Comparison of ENCODE assay signal across 18 mouse cellular contexts in the genomic region with DNA sequence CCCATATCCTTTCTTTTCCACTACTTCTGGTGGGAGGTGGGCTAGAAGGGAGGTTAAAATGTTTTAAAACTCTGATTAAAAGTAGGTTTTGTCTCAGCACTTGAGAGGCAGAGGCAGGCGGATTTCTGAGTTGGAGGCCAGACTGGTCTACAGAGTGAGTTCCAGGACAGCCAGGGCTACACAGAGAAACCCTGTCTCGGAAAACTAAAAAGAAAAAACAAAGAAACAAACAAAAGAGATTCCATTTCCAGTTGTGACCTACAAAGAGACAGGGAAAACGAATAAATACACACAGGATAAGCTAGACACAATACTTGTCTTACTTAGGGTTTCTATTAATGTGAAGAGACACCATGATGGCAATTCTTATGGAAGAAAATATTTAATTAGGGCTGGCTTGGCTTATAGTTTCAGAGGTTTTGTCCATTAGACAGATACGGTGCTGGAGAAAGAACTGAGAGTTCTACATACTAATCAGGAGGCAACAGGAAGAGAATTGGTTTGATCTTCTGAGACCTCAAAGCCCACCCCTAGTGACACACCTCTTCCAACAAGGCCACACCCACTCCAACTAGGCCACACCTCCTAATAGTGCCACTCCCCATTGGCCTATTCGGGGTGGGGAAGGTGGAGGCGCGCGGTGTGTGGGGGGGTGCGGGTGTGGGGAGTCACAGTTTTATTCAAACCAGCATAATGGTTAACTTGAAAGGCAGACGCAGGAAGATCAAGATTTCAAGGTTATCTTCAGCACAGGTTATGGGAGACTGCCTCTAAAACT. TPM values are rescaled to one million over a fixed set of nuclear protein-coding genes. Genes with fewer than 3 reads are reported as not detected.
A peak's percentile ranks its signal among the peaks of the same experiment; 100 is the strongest.
DNase-seq lines count a peak whose midpoint lies in the region; ATAC-seq and TF ChIP-seq lines count a peak whose summit lies in the region.
"Had no signal": no experiment of that assay in that cellular context is flagged by ENCODE, and none has a peak within 500 bp of the region (broad histone marks: within the 10 kb centered on the region; RNA-seq: fewer than 3 reads in every experiment).

No protein-coding gene starts in this region.

- no peak for TF ChIP-seq CTCF in lung, adult 2 months (IDR thresholded peaks at IDR 0.05; ENCODE audit: insufficient read depth, low read length)

- ATAC-seq in liver, embryonic 13.5 days (ENCODE audit: low read depth) = peak; percentile 25; the same call in 1 of the 2 replicates
- ATAC-seq: midbrain, embryonic 13.5 days had no signal

- 40% methylated on average over 10 of the region's 10 CpGs for WGBS in lung, adult 2 months
- WGBS in liver, embryonic 13.5 days (ENCODE audit: insufficient replicate concordance) = 20% methylated on average over 10 of the region's 10 CpGs

- peak overlapping the region; percentile 31; the same call in 1 of the 2 replicates for H3K9ac ChIP-seq in liver, embryonic 13.5 days
- H3K9ac ChIP-seq: midbrain, embryonic 13.5 days; neural tube, embryonic 12.5 days had no signal

- peaks cover 5% of the 10 kb centered on the region for H3K36me3 ChIP-seq in liver, embryonic 13.5 days

- H3K27me3 ChIP-seq in liver, embryonic 13.5 days = no peaks in the 10 kb centered on the region
- H3K27me3 ChIP-seq: neural tube, embryonic 12.5 days had no signal

- peak; percentile 36 for DNase-seq in lung, postnatal 10 days
- DNase-seq in lung, adult 2 months = no peak
- peak; percentile 82 for DNase-seq in R1 (ENCODE audit: low read depth, low spot score)
- DNase-seq in liver, embryonic 13.5 days = peak; percentile 69
- peak; percentile 69 for DNase-seq in thymus, postnatal 14 days
- DNase-seq in left cerebral cortex, postnatal 36 days (ENCODE audit: low spot score in 2 of 2) = no peak
- no peak for DNase-seq in right cerebral cortex, postnatal 36 days (ENCODE audit: low spot score in 2 of 2)
- DNase-seq in adrenal gland, postnatal 4 days (ENCODE audit: low spot score in 2 of 2) = no peak
- DNase-seq: heart, adult 11 months; heart, postnatal 36 days; kidney, adult 2 months; left cerebral cortex, postnatal 4 days; lung, postnatal 14 days had no signal

- H3K4me1 ChIP-seq in lung, adult 2 months (ENCODE audit: control insufficient read depth, insufficient read depth, low read length) = no peaks in the 10 kb centered on the region; the same call in 1 of the 2 replicates
- peaks cover 84% of the 10 kb centered on the region for H3K4me1 ChIP-seq in liver, embryonic 13.5 days (replicated peaks)

- intact Hi-C loops in left cerebral cortex, postnatal 36 days (cut with DNase I) = no loop called here

- no peak for TF ChIP-seq POLR2A in lung, adult 2 months (IDR thresholded peaks at IDR 0.05; ENCODE audit: borderline replicate concordance, extremely low read depth, low read depth, low read length)

- H3K9me3 ChIP-seq in liver, embryonic 13.5 days (replicated peaks) = no peaks in the 10 kb centered on the region
- H3K9me3 ChIP-seq: midbrain, embryonic 13.5 days; neural tube, embryonic 12.5 days had no signal

- peak overlapping the region; percentile 40 for H3K27ac ChIP-seq in liver, embryonic 13.5 days
- H3K27ac ChIP-seq: midbrain, embryonic 13.5 days; neural tube, embryonic 12.5 days had no signal

- H3K4me3 ChIP-seq in lung, adult 2 months (replicated peaks; ENCODE audit: extremely low read depth, low read depth, low read length) = no peak overlapping the region
- H3K4me3 ChIP-seq in liver, embryonic 13.5 days (replicated peaks) = no peak overlapping the region
- H3K4me3 ChIP-seq: midbrain, embryonic 13.5 days; neural tube, embryonic 12.5 days had no signal

- H3K4me2 ChIP-seq in liver, embryonic 13.5 days = peak overlapping the region; percentile 38
- H3K4me2 ChIP-seq: midbrain, embryonic 13.5 days; neural tube, embryonic 12.5 days had no signal

RNA-seq across cellular contexts. Expression of gene Vkorc1, which starts 3.0 kb away (rescaled TPM):
- 176 and 201 TPM in 2 replicates for polyA plus RNA-seq in lung, adult 2 months (2012; rRNA removed)
- polyA plus RNA-seq in liver, embryonic 13.5 days (2015; fragmentation: Nextera tagmentation; extraction: Ambion mirVana) = 86.9 and 89.1 TPM in 2 replicates
- total RNA-seq in left cerebral cortex, postnatal 36 days (2021) = 10 to 100 TPM; 22.2 to 24.5 TPM
- 10 to 100 TPM; 71.8 to 93.6 TPM for total RNA-seq in adrenal gland, postnatal 4 days (2021)

RNA-seq across cellular contexts. Expression of gene Gm21974, which starts 3.1 kb away (rescaled TPM):
- not detected in 2 replicates for polyA plus RNA-seq in lung, adult 2 months (2012; rRNA removed)
- not detected in 2 replicates for polyA plus RNA-seq in liver, embryonic 13.5 days (2015; fragmentation: Nextera tagmentation; extraction: Ambion mirVana)
- not detected for total RNA-seq in left cerebral cortex, postnatal 36 days (2021)
- total RNA-seq in adrenal gland, postnatal 4 days (2021) = not detected
- total RNA-seq: heart, postnatal 36 days; layer of hippocampus, postnatal 10 days; left cerebral cortex, postnatal 4 days had no signal
- polyA plus RNA-seq: brain, embryonic 14.5 days; kidney, adult 2 months; midbrain, embryonic 13.5 days; neural tube, embryonic 12.5 days; spleen, adult 2 months had no signal

RNA-seq across cellular contexts. Expression of gene Bckdk, which starts 5.5 kb away (rescaled TPM):
- 72.7 and 94.7 TPM in 2 replicates for polyA plus RNA-seq in lung, adult 2 months (2012; rRNA removed)
- 64.4 and 70.0 TPM in 2 replicates for polyA plus RNA-seq in liver, embryonic 13.5 days (2015; fragmentation: Nextera tagmentation; extraction: Ambion mirVana)
- 10 to 100 TPM; 36.4 to 46.4 TPM for total RNA-seq in left cerebral cortex, postnatal 36 days (2021)
- 100 to 1,000 TPM; 105 to 112 TPM for total RNA-seq in adrenal gland, postnatal 4 days (2021)

RNA-seq across cellular contexts. Expression of gene Prss53, which starts 7.6 kb away (rescaled TPM):
- polyA plus RNA-seq in lung, adult 2 months (2012; rRNA removed) = 3.4 and 5.0 TPM in 2 replicates
- polyA plus RNA-seq in liver, embryonic 13.5 days (2015; fragmentation: Nextera tagmentation; extraction: Ambion mirVana) = 0.19 and 0.24 TPM in 2 replicates
- total RNA-seq in left cerebral cortex, postnatal 36 days (2021) = 1 to 10 TPM in 1 of 2 experiments, under 1 TPM in 1; 0.76 to 2.2 TPM
- 1 to 10 TPM in 1 of 2 experiments, under 1 TPM in 1; 0.87 to 2.9 TPM for total RNA-seq in adrenal gland, postnatal 4 days (2021)

RNA-seq across cellular contexts. Expression of gene Kat8, which starts 13.9 kb away (rescaled TPM):
- 10.4 and 12.5 TPM in 2 replicates for polyA plus RNA-seq in lung, adult 2 months (2012; rRNA removed)
- 20.5 and 22.7 TPM in 2 replicates for polyA plus RNA-seq in liver, embryonic 13.5 days (2015; fragmentation: Nextera tagmentation; extraction: Ambion mirVana)
- 10 to 100 TPM; 27.6 to 34.8 TPM for total RNA-seq in left cerebral cortex, postnatal 36 days (2021)
- total RNA-seq in adrenal gland, postnatal 4 days (2021) = 10 to 100 TPM; 27.5 to 30.8 TPM

Comparison
In these comparisons a context has a peak if more than half of its experiments do, and no peak if none do; other contexts are left out.
1. DNase-seq: peak in lung, postnatal 10 days (single experiment), R1 (single experiment), liver, embryonic 13.5 days (single experiment) and thymus, postnatal 14 days (single experiment); none in lung, adult 2 months (single experiment), left cerebral cortex, postnatal 36 days (0 of 2), right cerebral cortex, postnatal 36 days (0 of 2) and adrenal gland, postnatal 4 days (0 of 2).